Mouse (Mus musculus) naive thymus-derived CD4-positive, alpha-beta T cell, adult 5 months (primary cell): ENCODE results near the gene Fam104a. TPM values are rescaled to one million over a fixed set of nuclear protein-coding genes. Genes with fewer than 3 reads are reported as not detected.

Experiments used
- polyA plus RNA-seq: library from polyadenylated mRNA; unstranded; fragments of 100-300 nt; shearing (Covaris generic); gene quantifications from one replicate; pipeline ENCODE4 v1.2.1, GENCODE M21; 2017

Fam104a gene
- 55.0 TPM for polyA plus RNA-seq

GRCm38 (mm10) chr11:113683957-113684706 is at the start of gene Fam104a, which contains the start of gene D11Wsu47e:
Gene Fam104a, minus strand, starts transcription at chr11:113684155.
Gene D11Wsu47e, plus strand, starts transcription at chr11:113684412.

GRCm38 (mm10) chr11:113709731-113710256 is 25.8 kb upstream of the Fam104a start, which contains the start of gene Cpsf4l:
Gene Cpsf4l, minus strand, starts transcription at chr11:113710017.

GRCm38 (mm10) chr11:113649353-113650210 is 34.4 kb downstream of the Fam104a start, which contains the start of gene Slc39a11:
Gene Slc39a11, minus strand, starts transcription at chr11:113650079.

GRCm38 (mm10) chr11:113648690-113649352 is 35.1 kb downstream of the Fam104a start, which contains the start of gene Cog1:
Gene Cog1, plus strand, starts transcription at chr11:113649169.

GRCm38 (mm10) chr11:113618672-113619419 is 65.1 kb downstream of the Fam104a start, which contains the start of gene Sstr2:
Gene Sstr2, plus strand, starts transcription at chr11:113619342.

Other genes with a start within 250 kb of the Fam104a start
- gene Sstr2, start 64.8 kb downstream of the Fam104a start, polyA plus RNA-seq: not detected
- gene Cog1, start 35.0 kb downstream of the Fam104a start, polyA plus RNA-seq: 38.3 TPM
- 35.1 TPM for gene Slc39a11, start 34.1 kb downstream of the Fam104a start, polyA plus RNA-seq
- 7.3 TPM for gene D11Wsu47e, start 257 bp upstream of the Fam104a start, polyA plus RNA-seq
- not detected for gene Cpsf4l, start 25.9 kb upstream of the Fam104a start, polyA plus RNA-seq
- gene Cdc42ep4, start 67.7 kb upstream of the Fam104a start, polyA plus RNA-seq: 7.5 TPM